Mouse (Mus musculus) lung, adult 2 months (tissue): ENCODE measurements around the gene CN725425.

ENCODE experiments used
- CTCF ChIP-seq: fragments of 200-500 bp; IDR thresholded peaks from 2 replicates; pipeline ENCODE4 v1.5.1; 2011; ENCODE audit warnings: mild to moderate bottlenecking, low read length, control low read depth; ENCODE audit not compliant: insufficient read depth
- POLR2A ChIP-seq: fragments of 200-500 bp; IDR thresholded peaks from 2 replicates; pipeline ENCODE4 v1.6.1; 2011; ENCODE audit warnings: low read depth, mild to moderate bottlenecking, control low read depth, low read length, borderline replicate concordance; ENCODE audit errors: extremely low read depth

DNA sequence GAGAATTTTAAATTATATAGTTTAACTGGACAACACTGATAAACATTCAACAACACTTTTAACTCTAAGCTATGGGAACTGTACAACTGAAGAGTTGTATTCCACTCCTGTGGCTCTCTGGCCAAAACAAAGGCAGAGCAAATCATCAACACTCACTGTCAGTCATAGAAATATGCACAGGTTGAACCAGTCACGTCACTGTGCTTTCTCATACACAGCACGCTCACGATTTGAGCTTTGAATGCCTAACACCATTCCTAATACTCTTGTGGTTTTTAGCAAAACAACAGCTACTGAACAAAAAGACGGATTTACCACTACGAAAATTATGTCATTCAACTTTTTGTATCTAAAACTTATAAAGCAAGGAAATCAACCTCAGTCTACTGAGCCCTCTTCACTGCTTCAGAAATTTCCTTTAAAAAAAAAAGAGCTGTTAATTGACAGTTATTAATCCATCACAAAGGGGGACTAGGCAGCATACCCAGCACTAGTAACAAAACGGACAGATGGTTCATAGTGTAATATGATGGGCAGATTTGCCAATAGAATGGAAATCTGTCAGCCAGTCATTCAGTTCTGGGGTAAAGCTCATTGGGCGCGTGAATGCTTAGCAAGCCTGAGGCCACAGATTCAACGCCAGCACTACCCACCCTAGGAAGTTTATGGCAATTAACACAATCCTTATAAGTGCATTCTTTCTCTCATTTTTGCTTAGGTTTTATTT, 28.5 kb upstream of the CN725425 start:
- TF ChIP-seq CTCF, result no peak
- TF ChIP-seq POLR2A, result no peak
